Mouse (Mus musculus): ENCODE data around the gene Gbp4. TPM values are rescaled to one million over a fixed set of nuclear protein-coding genes. Genes with fewer than 3 reads are reported as not detected.
"Not testable (repeated sequence)": the region's sequence is repeated elsewhere in the genome, so short reads cannot be mapped to it uniquely, and the experiment has no call there.

Gene Gbp4
- polyA plus RNA-seq (2015; fragmentation: Nextera tagmentation; extraction: Ambion mirVana): 2.2 and 7.4 TPM in 2 replicates

DNA sequence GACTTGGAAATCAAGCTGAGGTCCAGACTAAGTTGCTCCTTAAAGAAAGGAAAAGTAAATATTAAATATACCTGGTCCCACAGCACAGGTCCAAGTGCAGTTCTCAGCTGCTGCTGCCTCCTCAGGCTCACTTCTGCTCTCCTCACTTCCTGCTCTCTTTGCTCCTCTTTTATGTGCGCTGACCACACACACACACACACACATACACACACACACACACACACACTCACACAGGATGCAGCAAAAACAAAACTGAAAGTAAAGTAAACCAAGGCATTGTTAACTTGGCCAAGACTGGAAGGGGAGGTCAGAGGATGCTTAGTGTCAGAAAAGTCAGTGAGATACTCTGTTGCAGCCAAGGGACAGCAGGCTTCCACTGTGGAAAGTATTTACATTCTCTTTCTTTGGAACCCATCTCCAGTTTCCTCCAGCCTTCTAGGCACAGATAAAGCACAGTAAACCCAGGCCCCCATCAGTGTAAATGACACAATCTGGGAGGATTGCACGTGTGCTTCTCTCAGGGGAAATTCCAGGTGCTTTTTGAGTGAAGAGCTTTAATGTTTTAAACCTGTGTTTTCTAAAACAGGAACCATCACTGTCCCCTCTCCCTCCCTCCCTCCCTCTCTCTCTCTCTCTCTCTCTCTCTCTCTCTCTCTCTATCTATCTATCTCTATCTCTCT lies at the start of gene Gbp4, which contains the start of the genes Gbp9 and Gbp8:
TSS of gene Gbp4 (minus strand) at position 178 of the 680 bp plus-strand sequence.
TSS of gene Gbp9 (minus strand) at position 131 of the 680 bp plus-strand sequence.
TSS of gene Gbp8 (minus strand) at position 132 of the 680 bp plus-strand sequence.
- not testable (repeated sequence) for H3K4me1 ChIP-seq; H3K4me3 ChIP-seq (replicated peaks); H3K9me3 ChIP-seq (replicated peaks); H3K36me3 ChIP-seq; H3K4me2 ChIP-seq; ATAC-seq (ENCODE audit: low FRiP score); H3K9ac ChIP-seq (replicated peaks); H3K27ac ChIP-seq (replicated peaks); H3K27me3 ChIP-seq (replicated peaks)
- 47% methylated on average over 2 of the region's 2 CpGs for WGBS

DNA sequence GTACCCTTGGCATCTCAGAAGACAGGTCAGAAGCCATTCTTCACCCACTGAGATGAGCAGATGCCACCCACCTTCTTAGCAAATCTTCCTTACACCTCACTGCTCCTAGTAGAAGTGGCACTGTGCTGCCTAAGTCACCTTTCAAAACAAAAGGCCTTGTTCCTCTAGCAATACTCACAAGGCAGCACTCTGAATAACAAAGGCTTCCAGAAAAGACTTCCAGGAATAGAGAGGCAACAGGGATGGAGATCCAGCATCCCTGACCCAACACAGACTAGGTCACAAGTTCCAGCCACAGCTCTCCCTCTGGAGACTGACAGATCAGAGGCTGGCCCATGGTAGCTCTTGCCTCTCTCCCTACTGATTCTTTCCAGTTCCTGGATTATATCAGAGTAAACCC lies 42.1 kb upstream of the Gbp4 start:
- no peak overlapping the region for H3K4me2 ChIP-seq
- H3K9me3 ChIP-seq (replicated peaks): no peaks in the 10 kb centered on the region
- no peak overlapping the region for H3K27ac ChIP-seq (replicated peaks)
- H3K36me3 ChIP-seq: no peaks in the 10 kb centered on the region
- H3K4me3 ChIP-seq (replicated peaks): no peak overlapping the region
- H3K9ac ChIP-seq (replicated peaks): no peak overlapping the region
- no peaks in the 10 kb centered on the region for H3K27me3 ChIP-seq (replicated peaks)
- no peaks in the 10 kb centered on the region for H3K4me1 ChIP-seq
- no peak for ATAC-seq (ENCODE audit: low FRiP score)

DNA sequence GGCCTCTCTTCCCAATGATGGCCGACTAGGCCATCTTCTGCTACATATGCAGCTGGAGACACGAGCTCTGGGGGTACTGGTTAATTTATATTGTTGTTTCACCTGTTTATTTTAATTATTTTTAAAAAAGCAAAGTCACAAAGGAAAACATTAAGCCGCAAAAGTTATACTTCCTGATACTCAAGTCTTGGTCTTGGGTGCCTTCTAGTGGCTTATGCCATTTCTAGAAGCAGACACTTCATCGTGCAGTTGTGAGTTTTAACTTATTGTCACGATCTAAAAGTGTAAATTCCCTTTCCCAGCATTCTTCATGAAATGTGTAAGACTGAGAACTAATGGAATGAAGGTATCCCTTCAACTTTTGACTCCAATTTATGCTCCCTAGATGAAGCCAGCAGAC lies 17.2 kb upstream of the Gbp4 start:
- Histone ChIP-seq H3K36me3 (no peaks in the 10 kb centered on the region), H3K9me3 (replicated peaks) (no peaks in the 10 kb centered on the region), H3K27ac (replicated peaks) (no peak overlapping the region), H3K27me3 (replicated peaks) (no peaks in the 10 kb centered on the region), H3K4me3 (replicated peaks) (no peak overlapping the region), H3K4me1 (no peaks in the 10 kb centered on the region), H3K9ac (replicated peaks) (no peak overlapping the region), H3K4me2 (no peak overlapping the region)
- no peak for ATAC-seq (ENCODE audit: low FRiP score)
- 85% methylated on average over 5 of the region's 5 CpGs for WGBS

DNA sequence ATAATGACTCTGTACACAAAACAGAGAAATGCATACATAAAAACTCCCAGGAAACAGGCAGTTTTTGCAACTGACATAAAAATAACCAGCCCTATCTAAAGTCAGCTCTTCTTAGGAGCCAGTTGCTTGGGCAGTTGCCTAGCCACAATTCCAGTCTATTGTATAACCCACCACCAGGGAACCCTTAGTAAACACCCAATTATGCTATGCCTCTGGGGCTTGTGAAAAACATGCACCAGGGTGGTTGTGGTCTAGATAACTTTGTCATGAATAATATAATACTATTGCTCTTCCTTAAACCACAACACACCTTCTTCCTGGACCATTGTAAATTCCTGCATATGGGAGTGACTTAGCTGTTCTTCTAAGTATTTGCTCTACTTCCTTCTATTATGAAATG lies 14.7 kb upstream of the Gbp4 start:
- Histone ChIP-seq H3K27me3 (replicated peaks) (no peaks in the 10 kb centered on the region), H3K4me3 (replicated peaks) (no peak overlapping the region), H3K4me1 (no peaks in the 10 kb centered on the region), H3K9ac (replicated peaks) (no peak overlapping the region), H3K9me3 (replicated peaks) (no peaks in the 10 kb centered on the region), H3K36me3 (no peaks in the 10 kb centered on the region), H3K27ac (replicated peaks) (no peak overlapping the region), H3K4me2 (no peak overlapping the region)
- ATAC-seq (ENCODE audit: low FRiP score): no peak

DNA sequence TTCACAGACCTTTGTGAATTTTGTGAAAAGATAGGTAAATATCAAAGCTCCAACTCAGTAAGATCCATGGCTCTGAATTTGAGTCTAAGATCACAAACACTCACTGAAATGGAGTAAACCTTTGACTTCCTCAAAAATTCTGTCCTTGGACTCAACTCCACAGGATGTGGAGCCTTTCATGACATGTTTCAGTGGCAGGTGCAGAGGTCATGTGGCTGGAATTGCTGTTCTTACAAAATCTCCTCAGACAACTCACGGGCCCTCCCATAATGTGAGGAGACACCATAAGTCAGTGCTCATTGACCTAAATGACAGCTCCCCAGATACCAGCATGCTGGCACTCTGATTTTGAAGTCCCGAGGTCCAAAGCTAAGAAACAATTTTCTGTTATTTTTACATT lies 8.7 kb upstream of the Gbp4 start:
- not testable (repeated sequence) for H3K27me3 ChIP-seq (replicated peaks); H3K4me1 ChIP-seq; ATAC-seq (ENCODE audit: low FRiP score); H3K9ac ChIP-seq (replicated peaks); H3K4me3 ChIP-seq (replicated peaks); H3K36me3 ChIP-seq; H3K9me3 ChIP-seq (replicated peaks); H3K4me2 ChIP-seq; H3K27ac ChIP-seq (replicated peaks)
- 65% methylated on average over 2 of the region's 2 CpGs for WGBS

DNA sequence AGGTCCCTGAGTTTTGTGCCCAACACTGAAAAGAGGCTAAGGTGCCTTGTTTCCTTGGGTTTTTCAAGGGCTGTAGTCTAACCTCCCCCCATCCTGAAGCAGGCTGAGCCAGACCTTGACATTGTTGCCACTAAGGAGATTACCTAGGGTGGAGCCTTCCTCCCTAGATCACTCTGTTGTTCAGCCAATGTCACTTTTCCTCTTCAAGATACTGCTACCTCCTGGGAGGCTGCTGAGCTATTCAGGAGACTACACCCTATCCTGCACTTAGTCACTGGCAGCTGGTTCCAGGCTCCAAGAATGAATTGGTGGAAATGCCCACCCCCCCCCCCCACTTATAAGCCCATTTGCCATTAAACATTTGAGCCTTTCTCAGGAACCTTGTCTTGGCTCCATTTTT lies 7.1 kb upstream of the Gbp4 start:
- Histone ChIP-seq H3K9ac (replicated peaks) (no peak overlapping the region), H3K27me3 (replicated peaks) (no peaks in the 10 kb centered on the region), H3K4me2 (no peak overlapping the region), H3K4me1 (no peaks in the 10 kb centered on the region), H3K36me3 (no peaks in the 10 kb centered on the region), H3K9me3 (replicated peaks) (no peaks in the 10 kb centered on the region), H3K4me3 (replicated peaks) (no peak overlapping the region), H3K27ac (replicated peaks) (no peak overlapping the region)
- ATAC-seq (ENCODE audit: low FRiP score): no peak

GRCm38 (mm10) chr5:105145731-105146130 lies 6.3 kb upstream of the Gbp4 start:
- H3K36me3 ChIP-seq; H3K27me3 ChIP-seq (replicated peaks); H3K9ac ChIP-seq (replicated peaks); H3K27ac ChIP-seq (replicated peaks); H3K4me3 ChIP-seq (replicated peaks); H3K9me3 ChIP-seq (replicated peaks); H3K4me2 ChIP-seq; ATAC-seq (ENCODE audit: low FRiP score); H3K4me1 ChIP-seq: not testable (repeated sequence)
- WGBS: 62% methylated on average over 3 of the region's 3 CpGs

DNA sequence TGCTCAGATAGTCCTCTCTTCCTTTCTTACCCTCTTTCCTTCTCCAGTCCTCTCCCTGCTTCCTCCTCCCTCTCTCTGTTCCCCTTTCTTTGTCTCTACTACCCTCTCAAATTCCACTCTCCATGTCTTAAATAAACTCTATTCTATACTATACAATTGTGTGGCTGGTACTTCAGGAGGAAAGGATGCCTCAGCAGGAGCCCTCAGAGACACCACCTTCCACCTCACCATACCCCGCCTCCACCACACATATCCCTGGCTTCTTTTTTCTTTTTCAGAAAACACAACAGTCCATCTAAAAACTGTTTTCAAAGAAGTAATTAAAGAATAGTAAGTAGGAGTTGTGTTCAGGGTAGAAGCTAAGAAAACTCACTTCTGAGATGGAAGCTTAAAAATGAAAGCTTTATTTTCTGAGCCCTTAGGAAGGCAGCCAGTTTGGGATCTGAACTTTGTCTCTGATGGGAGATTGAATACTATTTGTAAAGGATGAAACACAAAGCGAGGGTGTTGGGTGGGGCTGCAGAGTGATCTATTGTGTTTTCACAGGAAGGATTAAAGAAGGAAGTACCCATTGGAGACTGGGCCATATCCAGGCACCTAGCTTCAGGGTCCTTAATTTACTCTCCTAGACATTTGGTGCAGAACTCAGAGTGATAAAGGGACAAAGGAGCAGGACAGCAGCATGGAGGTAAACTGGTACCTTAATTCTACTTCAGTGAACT lies 864 bp upstream of the Gbp4 start:
- WGBS: 55% methylated on average over 2 of the region's 2 CpGs
- H3K4me2 ChIP-seq; ATAC-seq (ENCODE audit: low FRiP score): not testable (repeated sequence)

GRCm38 (mm10) chr5:105138906-105139305 lies 480 bp downstream of the Gbp4 start:
- ATAC-seq (ENCODE audit: low FRiP score): no peak
- Histone ChIP-seq H3K4me2 (no peak overlapping the region), H3K4me1 (no peaks in the 10 kb centered on the region), H3K27me3 (replicated peaks) (no peaks in the 10 kb centered on the region), H3K4me3 (replicated peaks) (no peak overlapping the region), H3K9ac (replicated peaks) (no peak overlapping the region), H3K36me3 (no peaks in the 10 kb centered on the region), H3K27ac (replicated peaks) (no peak overlapping the region), H3K9me3 (replicated peaks) (no peaks in the 10 kb centered on the region)
- WGBS: 92% methylated on average over 1 of the region's 1 CpGs

More for the DNA sequence above, 864 bp upstream of the Gbp4 start:
- H3K27me3 ChIP-seq (replicated peaks); H3K4me3 ChIP-seq (replicated peaks); H3K27ac ChIP-seq (replicated peaks); H3K9me3 ChIP-seq (replicated peaks); H3K36me3 ChIP-seq; H3K4me1 ChIP-seq; H3K9ac ChIP-seq (replicated peaks): not testable (repeated sequence)

DNA sequence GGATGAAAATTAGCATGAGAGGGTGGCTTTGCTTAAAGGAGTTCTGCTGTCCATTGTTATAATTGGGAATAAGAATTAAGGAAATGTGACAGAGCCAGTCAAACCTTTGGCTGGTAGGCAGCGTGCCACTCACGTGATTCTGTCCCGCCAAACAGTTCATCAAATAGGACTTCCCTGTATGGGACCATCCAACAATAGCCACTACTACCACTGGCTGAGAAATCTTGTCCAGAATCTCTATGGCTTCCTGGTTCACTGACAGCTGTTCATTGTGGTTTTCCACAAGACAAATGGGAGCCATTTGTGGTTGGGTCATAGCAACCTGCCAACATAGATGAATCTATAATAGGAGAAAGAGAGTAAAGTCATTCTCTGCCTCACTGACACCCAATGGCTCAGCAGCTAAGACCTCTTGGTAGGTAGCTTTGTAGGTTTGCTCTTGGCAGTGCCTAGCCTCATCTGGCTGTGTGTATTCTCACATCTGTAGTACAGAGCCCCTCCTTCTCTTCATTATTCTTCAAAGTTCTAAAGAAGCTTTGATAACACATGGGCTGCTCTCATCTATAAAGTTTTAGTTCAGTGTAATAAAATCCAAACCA lies 2.6 kb downstream of the Gbp4 start:
- ATAC-seq (ENCODE audit: low FRiP score); H3K4me1 ChIP-seq; H3K4me2 ChIP-seq; H3K27ac ChIP-seq (replicated peaks); H3K27me3 ChIP-seq (replicated peaks); H3K36me3 ChIP-seq; H3K4me3 ChIP-seq (replicated peaks); H3K9me3 ChIP-seq (replicated peaks); H3K9ac ChIP-seq (replicated peaks): not testable (repeated sequence)
- WGBS: 87% methylated on average over 3 of the region's 3 CpGs

- 89% methylated on average over 6 of the region's 6 CpGs for WGBS
- not testable (repeated sequence) for H3K36me3 ChIP-seq; H3K4me2 ChIP-seq; H3K27me3 ChIP-seq (replicated peaks); H3K9me3 ChIP-seq (replicated peaks); ATAC-seq (ENCODE audit: low FRiP score); H3K9ac ChIP-seq (replicated peaks); H3K27ac ChIP-seq (replicated peaks); H3K4me3 ChIP-seq (replicated peaks); H3K4me1 ChIP-seq
These were observed 17.7 kb downstream of the Gbp4 start for GRCm38 (mm10) chr5:105121731-105122130.

- H3K36me3 ChIP-seq: no peaks in the 10 kb centered on the region
- no peaks in the 10 kb centered on the region for H3K27me3 ChIP-seq (replicated peaks)
- no peak overlapping the region for H3K4me3 ChIP-seq (replicated peaks)
- H3K4me1 ChIP-seq: no peaks in the 10 kb centered on the region
- no peak overlapping the region for H3K4me2 ChIP-seq
- no peaks in the 10 kb centered on the region for H3K9me3 ChIP-seq (replicated peaks)
- no peak overlapping the region for H3K27ac ChIP-seq (replicated peaks)
- no peak for ATAC-seq (ENCODE audit: low FRiP score)
- WGBS: 90% methylated on average over 2 of the region's 2 CpGs
- H3K9ac ChIP-seq (replicated peaks): no peak overlapping the region
These were observed 23.6 kb downstream of the Gbp4 start for GRCm38 (mm10) chr5:105115740-105116139.
